Mouse (Mus musculus) liver, adult 2 months (tissue): ENCODE data around the gene Ltv1. TPM values are rescaled to one million over a fixed set of nuclear protein-coding genes. Genes with fewer than 3 reads are reported as not detected.

Source experiments
- DNase-seq: peaks from one replicate; pipeline ENCODE4 v3.0.0-alpha.2; 2011; ENCODE audit warnings: low read depth, low spot score; ENCODE audit errors: extremely low read depth
- H3K27ac ChIP-seq: fragments of 200-500 bp; replicated peaks from 2 replicates; pipeline ENCODE4 v1.5.1; 2012; ENCODE audit warnings: low read depth, mild to moderate bottlenecking, control low read depth, inconsistent platforms, low read length; ENCODE audit not compliant: insufficient read depth
- H3K27me3 ChIP-seq: fragments of 200-500 bp; 2 replicates; pipeline ENCODE4 v1.6.1; 2012; ENCODE audit warnings: mild to moderate bottlenecking, moderate library complexity, low read length, inconsistent platforms; ENCODE audit not compliant: control insufficient read depth, insufficient read depth
- H3K36me3 ChIP-seq: fragments of 200-500 bp; 2 replicates; pipeline ENCODE4 v1.6.1; 2012; ENCODE audit warnings: low read length, inconsistent platforms; ENCODE audit not compliant: control insufficient read depth, insufficient read depth
- H3K4me1 ChIP-seq: fragments of 200-500 bp; 2 replicates; pipeline ENCODE4 v1.6.1; 2011; ENCODE audit warnings: low read length; ENCODE audit not compliant: control insufficient read depth, insufficient read depth
- H3K4me3 ChIP-seq: fragments of 200-500 bp; 2 replicates; pipeline ENCODE4 v1.5.1; 2011; ENCODE audit warnings: low read depth, mild to moderate bottlenecking, control low read depth, low read length, moderate library complexity; ENCODE audit not compliant: insufficient read depth
- H3K79me2 ChIP-seq: fragments of 200-500 bp; 2 replicates; pipeline ENCODE4 v1.6.1; 2012; ENCODE audit warnings: inconsistent platforms, mild to moderate bottlenecking, low read length, moderate library complexity; ENCODE audit not compliant: control insufficient read depth, insufficient read depth
- H3K9ac ChIP-seq: fragments of 200-500 bp; 2 replicates; pipeline ENCODE4 v1.6.1; 2012; ENCODE audit warnings: low read depth, mild to moderate bottlenecking, control low read depth, inconsistent platforms, low read length
- CTCF ChIP-seq: fragments of 200-500 bp; IDR thresholded peaks from 2 replicates; pipeline ENCODE4 v1.5.1; 2011; ENCODE audit warnings: low read depth, low read length, control low read depth
- POLR2A ChIP-seq: fragments of 200-500 bp; IDR thresholded peaks from 2 replicates; pipeline ENCODE4 v1.6.1; 2011; ENCODE audit warnings: low read length, control low read depth; ENCODE audit not compliant: insufficient read depth; ENCODE audit errors: extremely low read depth
- WGBS: fragments of 180-500 bp; shearing (Covaris S2); methylation state at CpG from one replicate; pipeline ENCODE4 v1.1.7; 2018; 5-methylcytosine and 5-hydroxymethylcytosine counted together
- polyA plus RNA-seq: library from polyadenylated mRNA; depleted of rRNA; stranded (reverse); fragments of >200 nt; gene quantifications from 2 replicates; pipeline ENCODE4 v1.2.3, GENCODE M21; 2012
- total RNA-seq: library from RNA; depleted of rRNA; stranded (reverse); fragments of >200 nt; gene quantifications from 2 replicates; pipeline ENCODE4 v1.2.3, GENCODE M21; 2014

Gene Ltv1
- total and polyA plus RNA-seq, 2 experiments, result 7.6 to 8.4 TPM

DNA sequence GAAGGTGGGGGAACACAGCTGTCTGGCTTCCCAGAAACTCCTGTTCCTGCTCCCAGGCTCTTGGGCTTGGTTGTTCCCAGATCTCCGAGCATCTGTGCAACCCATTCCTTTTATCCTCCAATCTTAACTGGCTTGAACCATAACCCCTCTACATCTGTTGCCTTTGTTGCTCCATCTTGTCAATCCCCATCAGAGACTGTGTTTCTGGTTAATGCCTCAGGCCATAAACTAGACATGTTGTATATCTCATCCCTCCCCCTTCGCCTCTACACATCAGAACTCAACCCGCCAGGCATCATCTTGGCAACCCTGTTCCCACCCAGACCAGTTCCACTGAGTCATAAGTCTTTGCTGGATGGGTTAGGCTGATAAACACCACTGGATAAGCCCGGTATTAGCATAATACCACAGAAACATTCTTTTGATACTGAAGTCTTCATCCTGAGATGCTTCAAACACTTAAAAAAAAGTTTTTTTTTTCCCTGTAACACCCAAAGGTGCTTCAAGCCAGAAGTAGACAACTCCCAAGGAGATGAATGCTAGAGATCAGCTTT, 40.1 kb downstream of the Ltv1 start:
- no peak overlapping the region for H3K27ac ChIP-seq
- WGBS, result 94% methylated on average over 4 of the region's 4 CpGs
- no peaks in the 10 kb centered on the region for H3K4me1 ChIP-seq
- no peaks in the 10 kb centered on the region for H3K27me3 ChIP-seq
- no peak for DNase-seq
- H3K36me3 ChIP-seq, result no peaks in the 10 kb centered on the region
- H3K4me3 ChIP-seq, result no peak overlapping the region
- no peak for TF ChIP-seq POLR2A
- no peak for TF ChIP-seq CTCF
- H3K79me2 ChIP-seq, result no peaks in the 10 kb centered on the region
- H3K9ac ChIP-seq, result no peak overlapping the region

- H3K36me3 ChIP-seq, result no peaks in the 10 kb centered on the region
- H3K79me2 ChIP-seq, result no peaks in the 10 kb centered on the region
- TF ChIP-seq CTCF (no peak), POLR2A (no peak)
- no peaks in the 10 kb centered on the region for H3K4me1 ChIP-seq
- WGBS, result 71% methylated on average over 5 of the region's 5 CpGs
- peak; percentile 3 for DNase-seq
- H3K27me3 ChIP-seq, result no peaks in the 10 kb centered on the region
- H3K9ac ChIP-seq, result no peak overlapping the region
- no peak overlapping the region for H3K4me3 ChIP-seq
- H3K27ac ChIP-seq, result no peak overlapping the region
Observed at GRCm38 (mm10) chr10:13151353-13151752, 41.6 kb downstream of the Ltv1 start.

DNA sequence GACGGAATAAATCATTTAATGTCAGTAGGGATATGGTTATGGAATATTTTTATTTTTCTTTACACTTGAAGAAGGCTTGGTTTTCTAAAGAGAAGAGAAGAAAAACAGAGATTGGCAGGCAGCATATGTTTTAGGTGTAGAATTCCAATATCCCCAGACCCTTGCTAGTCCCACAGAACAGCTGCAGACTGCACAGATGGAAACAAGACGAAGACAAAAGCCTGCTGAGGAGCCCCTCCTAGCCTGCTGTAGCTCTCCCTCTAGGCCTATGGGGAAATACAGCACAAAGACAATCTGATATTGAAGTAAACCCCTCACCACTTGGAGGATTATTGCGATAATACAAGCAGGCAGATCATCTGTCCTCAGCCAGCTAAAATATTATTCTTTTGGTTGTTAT, 42.5 kb downstream of the Ltv1 start:
- Histone ChIP-seq H3K4me3 (no peak overlapping the region), H3K9ac (no peak overlapping the region), H3K27me3 (no peaks in the 10 kb centered on the region), H3K36me3 (no peaks in the 10 kb centered on the region), H3K4me1 (no peaks in the 10 kb centered on the region), H3K27ac (no peak overlapping the region), H3K79me2 (no peaks in the 10 kb centered on the region)
- 86% methylated on average over 3 of the region's 3 CpGs for WGBS
- DNase-seq, result no peak
- TF ChIP-seq POLR2A (no peak), CTCF (no peak)

GRCm38 (mm10) chr10:13140434-13140833, 52.5 kb downstream of the Ltv1 start:
- Histone ChIP-seq H3K4me3 (no peak overlapping the region), H3K4me1 (no peaks in the 10 kb centered on the region), H3K9ac (no peak overlapping the region), H3K79me2 (no peaks in the 10 kb centered on the region), H3K27ac (no peak overlapping the region), H3K36me3 (no peaks in the 10 kb centered on the region), H3K27me3 (no peaks in the 10 kb centered on the region; the same call in 1 of the 2 replicates)
- DNase-seq, result no peak
- WGBS, result 43% methylated on average over 2 of the region's 2 CpGs
- TF ChIP-seq POLR2A (no peak), CTCF (no peak)

DNA sequence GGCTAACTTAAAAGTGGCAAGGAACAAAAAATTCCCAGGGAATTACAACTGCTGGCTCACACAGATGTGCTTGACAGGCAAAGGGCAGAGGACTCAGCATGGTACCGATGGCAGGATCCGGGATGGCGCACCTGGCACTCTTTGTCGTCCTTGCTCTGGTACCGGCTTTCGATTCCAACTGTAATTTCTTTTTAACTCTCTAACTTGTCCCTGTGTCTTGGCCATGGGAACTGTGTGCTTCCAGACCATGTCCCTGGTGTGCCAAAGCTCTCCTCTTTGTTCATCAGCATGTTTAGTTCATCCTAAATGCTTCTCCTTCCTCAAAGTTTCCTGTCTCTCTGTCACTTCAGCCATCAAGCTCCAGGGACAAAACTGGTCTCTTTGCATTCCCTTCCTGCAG, 55.1 kb downstream of the Ltv1 start:
- H3K9ac ChIP-seq, result no peak overlapping the region
- H3K4me1 ChIP-seq, result no peaks in the 10 kb centered on the region
- H3K79me2 ChIP-seq, result no peaks in the 10 kb centered on the region
- no peak overlapping the region for H3K27ac ChIP-seq
- WGBS, result 91% methylated on average over 6 of the region's 6 CpGs
- DNase-seq, result no peak
- TF ChIP-seq CTCF (no peak), POLR2A (no peak)
- no peaks in the 10 kb centered on the region; the same call in 1 of the 2 replicates for H3K27me3 ChIP-seq
- H3K36me3 ChIP-seq, result no peaks in the 10 kb centered on the region
- H3K4me3 ChIP-seq, result no peak overlapping the region

DNA sequence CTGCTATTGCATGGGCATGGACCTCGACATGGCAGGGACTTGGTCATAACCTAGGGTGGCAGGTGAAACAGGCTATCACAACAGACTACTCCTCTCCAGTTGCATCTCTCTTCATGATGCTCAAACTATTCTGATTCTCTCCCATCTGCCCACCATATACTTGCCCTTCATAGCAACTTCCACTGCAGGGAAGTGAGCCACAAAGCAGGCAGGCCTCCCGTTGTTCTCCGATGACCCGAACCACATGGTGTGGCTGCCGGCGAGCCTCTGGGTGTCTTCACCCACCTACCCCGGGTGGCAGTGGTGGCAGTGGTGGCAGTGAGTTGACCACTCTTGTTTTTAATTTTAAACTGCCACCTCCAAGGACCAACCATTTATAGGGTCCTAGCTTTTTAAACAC, 57.2 kb downstream of the Ltv1 start:
- Histone ChIP-seq H3K79me2 (no peaks in the 10 kb centered on the region), H3K27me3 (no peaks in the 10 kb centered on the region), H3K4me3 (no peak overlapping the region), H3K4me1 (no peaks in the 10 kb centered on the region), H3K9ac (no peak overlapping the region), H3K27ac (no peak overlapping the region), H3K36me3 (no peaks in the 10 kb centered on the region)
- 90% methylated on average over 7 of the region's 7 CpGs for WGBS
- DNase-seq, result no peak
- TF ChIP-seq POLR2A, result no peak
- no peak for TF ChIP-seq CTCF
